Mouse (Mus musculus) left cerebral cortex, adult 2 months (tissue): ENCODE data around the gene Stpg2. TPM values are rescaled to one million over a fixed set of nuclear protein-coding genes. Genes with fewer than 3 reads are reported as not detected.
"Not testable (repeated sequence)": the region's sequence is repeated elsewhere in the genome, so short reads cannot be mapped to it uniquely, and the experiment has no call there.

Experiments
- DNase-seq, 2 experiments: peaks; one replicate each; pipeline ENCODE4 v3.0.0; 2021 to 2022; ENCODE audit warnings: low spot score in 2 of 2, mixed read lengths in 1 of 2; ENCODE audit errors: extremely low spot score in 1 of 2
- H3K27ac ChIP-seq: fragments of 200-600 bp; 2 replicates; pipeline ENCODE4 v1.8.1; 2022
- H3K4me3 ChIP-seq: fragments of 200-600 bp; 2 replicates; pipeline ENCODE4 v1.8.1; 2022
- CTCF ChIP-seq: fragments of 200-600 bp; IDR thresholded peaks from 2 replicates; pipeline ENCODE4 v1.8.1; 2022; ENCODE audit warnings: antibody characterized with exemption, mild to moderate bottlenecking, moderate library complexity
- intact Hi-C: fragments of 180-260 bp; cut with DNase I; formaldehyde crosslinking; loops from one replicate; pipeline ENCODE4 v1.15.1; 2025
- total RNA-seq, 2 experiments: library from RNA; stranded (reverse); gene quantifications; 2 replicates each; pipeline ENCODE4 v1.2.3; 2021

Gene Stpg2
- total RNA-seq, 2 experiments from 2014 or later, result 0.16 to 0.20 TPM

- no peak overlapping the region for H3K27ac ChIP-seq
- no peak overlapping the region for H3K4me3 ChIP-seq
- TF ChIP-seq CTCF, result no peak
- no peak for DNase-seq
- intact Hi-C loops, result no loop called here
Measured at GRCm38 (mm10) chr3:139665047-139665446, 459.6 kb downstream of the Stpg2 start.

GRCm38 (mm10) chr3:139676192-139676591 is 470.7 kb downstream of the Stpg2 start:
- TF ChIP-seq CTCF, result no peak
- Histone ChIP-seq H3K27ac (no peak overlapping the region), H3K4me3 (no peak overlapping the region)
- intact Hi-C loops, result no loop called here
- DNase-seq, result no peak

- Histone ChIP-seq H3K27ac (no peak overlapping the region), H3K4me3 (no peak overlapping the region)
- no peak for TF ChIP-seq CTCF
- DNase-seq, result no peak
- intact Hi-C loops, result no loop called here
Measured at GRCm38 (mm10) chr3:139676723-139677122, 471.2 kb downstream of the Stpg2 start.

DNA sequence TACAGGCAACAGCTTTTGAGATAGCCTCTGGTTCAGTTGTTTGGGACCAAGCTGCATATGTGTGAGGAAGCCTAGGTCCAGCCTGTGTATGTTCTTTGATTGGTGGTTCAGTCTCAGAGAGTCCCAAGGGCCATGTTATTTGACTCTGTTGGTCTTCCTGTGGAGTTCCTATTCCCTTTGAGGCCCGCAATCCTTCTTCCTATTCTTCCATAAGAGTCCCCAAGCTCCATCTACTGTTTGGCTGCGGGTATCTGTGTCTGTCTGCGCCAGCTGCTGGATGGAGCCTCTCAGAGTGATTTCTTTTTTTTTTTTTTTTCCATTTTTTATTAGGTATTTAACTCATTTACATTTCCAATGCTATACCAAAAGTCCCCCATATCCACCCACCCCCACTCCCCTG is 498.7 kb downstream of the Stpg2 start:
- intact Hi-C loops, H3K4me3 ChIP-seq, H3K27ac ChIP-seq, DNase-seq: not testable (repeated sequence)

- intact Hi-C loops, DNase-seq, H3K4me3 ChIP-seq, H3K27ac ChIP-seq: not testable (repeated sequence)
Measured at GRCm38 (mm10) chr3:139707396-139707795, 501.9 kb downstream of the Stpg2 start.

DNA sequence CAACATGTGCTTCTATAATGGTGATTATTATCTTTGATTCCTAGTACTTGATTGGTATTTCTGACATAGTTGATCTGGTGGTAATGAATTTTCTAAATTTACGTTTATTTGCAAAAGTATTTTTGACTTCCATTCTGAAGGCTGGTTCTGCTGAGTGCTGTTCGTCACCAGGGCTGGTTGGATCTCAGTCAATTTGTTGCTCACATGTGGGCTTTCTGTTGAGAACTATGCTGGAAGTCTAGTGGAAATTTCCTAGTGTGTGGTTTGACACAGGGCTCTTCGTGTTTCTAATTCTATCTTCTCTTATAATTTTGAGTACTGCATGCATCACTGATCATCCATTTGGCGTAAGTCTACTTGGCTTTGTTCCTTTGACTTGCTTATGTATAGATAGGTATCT is 504.3 kb downstream of the Stpg2 start:
- Histone ChIP-seq H3K27ac (no peak overlapping the region), H3K4me3 (no peak overlapping the region)
- DNase-seq, result no peak
- TF ChIP-seq CTCF, result no peak
- intact Hi-C loops, result no loop called here

- no peak overlapping the region for H3K4me3 ChIP-seq
- no peak overlapping the region for H3K27ac ChIP-seq
- intact Hi-C loops, result no loop called here
- TF ChIP-seq CTCF, result no peak
- no peak for DNase-seq
Measured at GRCm38 (mm10) chr3:139728751-139729150, 523.3 kb downstream of the Stpg2 start.

DNA sequence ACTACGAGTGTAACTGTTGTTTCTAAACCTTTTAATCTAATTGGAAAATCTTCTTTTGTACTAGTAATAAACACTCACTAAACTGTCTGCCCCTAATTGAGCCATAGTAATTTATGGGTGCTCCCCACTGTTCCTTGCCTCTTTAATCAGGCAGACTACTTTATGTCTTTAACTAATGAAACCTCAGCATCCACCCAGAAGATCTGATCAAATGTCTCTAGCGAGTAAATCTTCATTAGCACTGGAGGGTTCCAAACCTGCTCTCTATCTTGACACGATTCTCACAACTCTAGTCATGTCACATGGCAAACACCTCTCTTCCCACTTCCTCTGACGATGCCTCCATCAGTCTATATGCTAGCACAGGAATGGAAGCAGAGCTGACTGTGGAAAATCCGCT is 523.8 kb downstream of the Stpg2 start:
- Histone ChIP-seq H3K27ac (no peak overlapping the region), H3K4me3 (no peak overlapping the region)
- no peak for TF ChIP-seq CTCF
- DNase-seq, result no peak
- intact Hi-C loops, result no loop called here

- no peak for DNase-seq
- no peak overlapping the region for H3K27ac ChIP-seq
- no peak for TF ChIP-seq CTCF
- H3K4me3 ChIP-seq, result no peak overlapping the region
- intact Hi-C loops, result no loop called here
Measured at GRCm38 (mm10) chr3:139733156-139733555, 527.7 kb downstream of the Stpg2 start.

DNA sequence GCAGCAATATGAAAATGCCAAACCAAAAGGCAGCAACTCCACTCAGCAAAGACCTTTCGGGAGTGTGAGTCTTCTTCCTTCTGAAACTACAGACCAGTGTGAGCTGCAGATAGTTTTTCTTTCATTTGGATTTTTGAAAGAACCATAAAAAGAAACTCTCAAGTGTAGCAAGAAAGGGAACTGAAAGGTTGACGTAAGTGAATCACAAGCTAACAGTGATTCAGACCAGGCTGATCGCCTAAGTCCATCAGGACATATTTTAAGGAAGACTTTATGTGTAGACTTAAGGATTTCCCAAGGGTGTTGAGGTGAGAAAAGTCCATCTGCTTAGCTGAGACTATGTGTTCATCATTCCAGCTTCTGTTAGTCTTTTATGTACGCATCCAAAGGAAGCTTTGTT is 533.9 kb downstream of the Stpg2 start:
- Histone ChIP-seq H3K4me3 (no peak overlapping the region), H3K27ac (no peak overlapping the region)
- intact Hi-C loops, result no loop called here
- no peak for DNase-seq
- TF ChIP-seq CTCF, result no peak

Other genes with a start within 250 kb of the Stpg2 start
- gene Rap1gds1, start 130.5 kb upstream of the Stpg2 start, total RNA-seq, result 100 to 1,000 TPM; 247 to 268 TPM